ENCODE assay signal across 7 mouse cellular contexts in the genomic region with DNA sequence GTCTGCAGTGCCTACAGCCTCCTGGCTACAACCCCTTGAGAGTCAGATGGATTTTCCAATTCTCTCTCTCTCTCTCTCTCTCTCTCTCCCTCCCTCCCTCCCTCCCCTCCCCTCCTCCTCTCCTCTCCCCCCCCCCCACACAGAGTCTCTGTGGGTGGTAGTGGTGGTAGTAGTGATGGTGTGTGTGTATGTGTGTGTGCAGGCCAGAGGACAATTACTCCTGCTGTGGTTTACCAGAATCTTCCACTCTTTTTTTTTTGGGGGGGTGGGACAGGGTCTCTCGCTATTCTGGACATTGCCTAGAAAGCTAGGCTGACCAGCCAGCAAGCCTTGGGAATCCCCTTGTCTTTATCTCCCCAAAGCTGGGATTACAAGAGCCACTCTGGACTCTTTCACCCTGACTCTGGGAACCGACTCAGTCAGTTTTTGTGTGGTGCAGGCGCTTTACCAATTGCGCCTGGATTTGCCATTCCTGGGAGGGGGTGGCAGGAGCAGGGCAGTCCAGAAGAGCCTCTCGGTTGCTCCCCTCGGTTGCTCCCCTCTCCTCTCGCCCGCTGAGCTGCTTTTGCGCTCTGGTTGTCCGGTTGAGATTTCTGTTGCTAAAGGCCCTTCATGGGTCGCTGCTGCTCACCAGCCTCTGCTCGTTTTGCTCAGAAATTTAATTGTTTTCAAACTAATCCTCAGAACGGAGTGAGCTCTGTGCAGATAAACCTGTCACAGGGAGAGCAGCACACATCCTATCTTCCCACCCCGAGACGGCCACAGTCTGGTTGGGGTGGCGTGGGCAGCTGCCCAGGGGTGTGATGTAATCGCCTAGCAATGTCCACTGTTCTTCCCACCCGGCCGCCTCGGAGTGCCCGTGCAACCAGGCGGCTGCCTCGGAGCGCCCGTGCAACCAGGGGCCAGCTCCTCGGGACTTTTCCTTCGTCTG. TPM values are rescaled to one million over a fixed set of nuclear protein-coding genes. Genes with fewer than 3 reads are reported as not detected.
A peak's percentile ranks its signal among the peaks of the same experiment; 100 is the strongest.
DNase-seq lines count a peak whose midpoint lies in the region; ATAC-seq and TF ChIP-seq lines count a peak whose summit lies in the region.

No protein-coding gene starts in this region.

- no peaks in the 10 kb centered on the region for H3K9me3 ChIP-seq in forebrain, embryonic 15.5 days
- H3K9me3 ChIP-seq in hindbrain, embryonic 12.5 days (replicated peaks): no peaks in the 10 kb centered on the region
- H3K9me3 ChIP-seq in lung, embryonic 15.5 days: no peaks in the 10 kb centered on the region
- no peaks in the 10 kb centered on the region for H3K9me3 ChIP-seq in stomach, embryonic 15.5 days

- DNase-seq in 3134 (ENCODE audit: extremely low read depth, insufficient read length, low spot score) (peak; percentile 73), 3T3-L1 (ENCODE audit: low read depth, low spot score) (peak; percentile 66)
- DNase-seq in cerebellum, adult 2 months: no peak

- ATAC-seq in forebrain, embryonic 15.5 days (replicated peaks): peak; percentile 69
- peak; percentile 58; the same call in 1 of the 2 replicates for ATAC-seq in hindbrain, embryonic 12.5 days (ENCODE audit: low FRiP score)
- ATAC-seq in lung, embryonic 15.5 days (ENCODE audit: borderline replicate concordance, extremely low read depth, low FRiP score, low TSS enrichment): no peak
- 0 out of 2 replicates have a peak, but pooled peaks have one; percentile 27 for ATAC-seq in stomach, embryonic 15.5 days (ENCODE audit: insufficient read depth, low FRiP score, low read depth)

- WGBS in forebrain, embryonic 15.5 days: 6% methylated on average over 27 of the region's 27 CpGs
- 41% methylated on average over 27 of the region's 27 CpGs for WGBS in hindbrain, embryonic 12.5 days
- 19% methylated on average over 27 of the region's 27 CpGs for WGBS in lung, embryonic 15.5 days
- WGBS in stomach, embryonic 15.5 days: 41% methylated on average over 27 of the region's 27 CpGs
- WGBS in cerebellum, adult 2 months: 12% methylated on average over 27 of the region's 27 CpGs

- peaks cover 16% of the 10 kb centered on the region for H3K4me1 ChIP-seq in forebrain, embryonic 15.5 days
- H3K4me1 ChIP-seq in hindbrain, embryonic 12.5 days: peaks cover 15% of the 10 kb centered on the region
- no peaks in the 10 kb centered on the region for H3K4me1 ChIP-seq in lung, embryonic 15.5 days
- H3K4me1 ChIP-seq in stomach, embryonic 15.5 days: no peaks in the 10 kb centered on the region
- no peaks in the 10 kb centered on the region for H3K4me1 ChIP-seq in cerebellum, adult 2 months (ENCODE audit: control insufficient read depth, insufficient read depth, low read length)

- no peaks in the 10 kb centered on the region for H3K27me3 ChIP-seq in forebrain, embryonic 15.5 days
- 0 out of 2 replicates have a peak, but pooled peaks cover 5% of the 10 kb centered on the region for H3K27me3 ChIP-seq in hindbrain, embryonic 12.5 days
- no peaks in the 10 kb centered on the region; the same call in 1 of the 2 replicates for H3K27me3 ChIP-seq in lung, embryonic 15.5 days
- no peaks in the 10 kb centered on the region for H3K27me3 ChIP-seq in stomach, embryonic 15.5 days (replicated peaks)
- H3K27me3 ChIP-seq in cerebellum, adult 2 months (ENCODE audit: control insufficient read depth, insufficient read depth, low read length): no peaks in the 10 kb centered on the region; the same call in 1 of the 2 replicates

- no peak for TF ChIP-seq CTCF in cerebellum, adult 2 months (IDR thresholded peaks at IDR 0.05; ENCODE audit: borderline replicate concordance, insufficient read depth, low read depth, low read length)

- H3K27ac ChIP-seq in forebrain, embryonic 15.5 days (replicated peaks): peak overlapping the region; percentile 71
- no peak overlapping the region for H3K27ac ChIP-seq in hindbrain, embryonic 12.5 days
- H3K27ac ChIP-seq in lung, embryonic 15.5 days: no peak overlapping the region
- no peak overlapping the region for H3K27ac ChIP-seq in stomach, embryonic 15.5 days
- H3K27ac ChIP-seq in cerebellum, adult 2 months (ENCODE audit: insufficient read depth, low read length): no peak overlapping the region

- no peak for TF ChIP-seq POLR2A in cerebellum, adult 2 months (IDR thresholded peaks at IDR 0.05; ENCODE audit: borderline replicate concordance, insufficient read depth, low read length)

- H3K36me3 ChIP-seq in forebrain, embryonic 15.5 days: no peaks in the 10 kb centered on the region
- H3K36me3 ChIP-seq in hindbrain, embryonic 12.5 days: no peaks in the 10 kb centered on the region
- H3K36me3 ChIP-seq in lung, embryonic 15.5 days: no peaks in the 10 kb centered on the region
- no peaks in the 10 kb centered on the region for H3K36me3 ChIP-seq in stomach, embryonic 15.5 days

- peak overlapping the region; percentile 21 for H3K4me2 ChIP-seq in forebrain, embryonic 15.5 days (replicated peaks)
- peak overlapping the region; percentile 30 for H3K4me2 ChIP-seq in hindbrain, embryonic 12.5 days (replicated peaks)
- H3K4me2 ChIP-seq in lung, embryonic 15.5 days: peak overlapping the region; percentile 21; the same call in 1 of the 2 replicates
- 0 out of 2 replicates have a peak overlapping the region, but pooled peaks have one; percentile 0 for H3K4me2 ChIP-seq in stomach, embryonic 15.5 days

- H3K9ac ChIP-seq in forebrain, embryonic 15.5 days (replicated peaks): 0 out of 2 replicates have a peak overlapping the region, but pooled peaks have one; percentile 9
- H3K9ac ChIP-seq in hindbrain, embryonic 12.5 days: no peak overlapping the region
- no peak overlapping the region for H3K9ac ChIP-seq in lung, embryonic 15.5 days
- no peak overlapping the region for H3K9ac ChIP-seq in stomach, embryonic 15.5 days

- no peak overlapping the region for H3K4me3 ChIP-seq in forebrain, embryonic 15.5 days
- no peak overlapping the region for H3K4me3 ChIP-seq in hindbrain, embryonic 12.5 days
- H3K4me3 ChIP-seq in lung, embryonic 15.5 days: no peak overlapping the region
- no peak overlapping the region for H3K4me3 ChIP-seq in stomach, embryonic 15.5 days (replicated peaks)
- H3K4me3 ChIP-seq in cerebellum, adult 2 months (replicated peaks; ENCODE audit: insufficient read depth, low read depth, low read length): no peak overlapping the region

RNA-seq across cellular contexts. Expression of gene Sox8, which starts 31.3 kb away (rescaled TPM):
- 24.0 and 26.9 TPM in 2 replicates for polyA plus RNA-seq in forebrain, embryonic 15.5 days (2015; fragmentation: Nextera tagmentation; extraction: Ambion mirVana)
- 11.8 and 12.7 TPM in 2 replicates for polyA plus RNA-seq in hindbrain, embryonic 12.5 days (2016; fragmentation: Nextera tagmentation; extraction: Ambion mirVana)
- 0.35 and 0.76 TPM in 2 replicates for polyA plus RNA-seq in lung, embryonic 15.5 days (2015; fragmentation: Nextera tagmentation; extraction: Ambion mirVana)
- polyA plus RNA-seq in stomach, embryonic 15.5 days (2015; fragmentation: Nextera tagmentation; extraction: Ambion mirVana): 5.8 and 6.0 TPM in 2 replicates
- polyA plus RNA-seq in cerebellum, adult 2 months (2012; rRNA removed): 35.9 and 38.0 TPM in 2 replicates

RNA-seq across cellular contexts. Expression of gene Lmf1, which starts 39.7 kb away (rescaled TPM):
- polyA plus RNA-seq in forebrain, embryonic 15.5 days (2015; fragmentation: Nextera tagmentation; extraction: Ambion mirVana): 17.0 and 18.1 TPM in 2 replicates
- 25.7 and 26.2 TPM in 2 replicates for polyA plus RNA-seq in hindbrain, embryonic 12.5 days (2016; fragmentation: Nextera tagmentation; extraction: Ambion mirVana)
- polyA plus RNA-seq in lung, embryonic 15.5 days (2015; fragmentation: Nextera tagmentation; extraction: Ambion mirVana): 25.7 and 26.7 TPM in 2 replicates
- 27.4 and 29.8 TPM in 2 replicates for polyA plus RNA-seq in stomach, embryonic 15.5 days (2015; fragmentation: Nextera tagmentation; extraction: Ambion mirVana)
- 18.6 and 19.1 TPM in 2 replicates for polyA plus RNA-seq in cerebellum, adult 2 months (2012; rRNA removed)

RNA-seq across cellular contexts. Expression of gene Sstr5, which starts 42.1 kb away (rescaled TPM):
- 0.11 and 0.29 TPM in 2 replicates for polyA plus RNA-seq in forebrain, embryonic 15.5 days (2015; fragmentation: Nextera tagmentation; extraction: Ambion mirVana)
- 0.14 TPM in 1 of 2 replicates, not detected in the other for polyA plus RNA-seq in hindbrain, embryonic 12.5 days (2016; fragmentation: Nextera tagmentation; extraction: Ambion mirVana)
- 0.06 and 0.09 TPM in 2 replicates for polyA plus RNA-seq in lung, embryonic 15.5 days (2015; fragmentation: Nextera tagmentation; extraction: Ambion mirVana)
- 0.32 and 0.37 TPM in 2 replicates for polyA plus RNA-seq in stomach, embryonic 15.5 days (2015; fragmentation: Nextera tagmentation; extraction: Ambion mirVana)
- 0.11 and 0.16 TPM in 2 replicates for polyA plus RNA-seq in cerebellum, adult 2 months (2012; rRNA removed)

Comparison
In these comparisons a context has a peak if more than half of its experiments do, and no peak if none do; other contexts are left out.
1. DNase-seq: peak in 3134 (single experiment) and 3T3-L1 (single experiment); none in cerebellum, adult 2 months (0 of 2).
2. Peak in every context shown above with its lines, with median percentiles within 50 percentile points of each other: H3K4me2 ChIP-seq.